Mouse (Mus musculus) CH12.LX (cell line): ENCODE results near the gene Acss1.

Experiments used
- CTCF ChIP-seq, 2 experiments: IDR thresholded peaks in 1 of 2; conservative IDR thresholded peaks in 1 of 2; 2 replicates each; pipeline ENCODE4 v1.5.1; 2011 to 2012; ENCODE audit warnings: low read depth in 2 of 2, low read length in 2 of 2, improper control_type of control experiment in 1 of 2, inconsistent platforms in 1 of 2, mild to moderate bottlenecking in 1 of 2, moderate library complexity in 1 of 2
- ELF1 ChIP-seq: IDR thresholded peaks from 2 replicates; pipeline ENCODE4 v1.6.1; 2014; ENCODE audit warnings: low read depth, mild to moderate bottlenecking, inconsistent platforms, low read length, improper control_type of control experiment
- EP300 ChIP-seq: IDR thresholded peaks from 2 replicates; pipeline ENCODE4 v1.6.1; 2011; ENCODE audit warnings: low read length, improper control_type of control experiment
- JUN ChIP-seq: IDR thresholded peaks from 2 replicates; pipeline ENCODE4 v1.6.1; 2011; ENCODE audit warnings: low read depth, mild to moderate bottlenecking, low read length, improper control_type of control experiment, moderate library complexity; ENCODE audit not compliant: insufficient read depth
- MXI1 ChIP-seq: IDR thresholded peaks from 2 replicates; pipeline ENCODE4 v1.6.1; 2011; ENCODE audit warnings: mild to moderate bottlenecking, low read depth, low read length, improper control_type of control experiment
- MYC ChIP-seq: IDR thresholded peaks from 2 replicates; pipeline ENCODE4 v1.6.1; 2011; ENCODE audit warnings: low read depth, mild to moderate bottlenecking, improper control_type of control experiment, low read length
- POLR2A ChIP-seq: IDR thresholded peaks from 2 replicates; pipeline ENCODE4 v1.6.1; 2011; ENCODE audit warnings: low read depth, mild to moderate bottlenecking, improper control_type of control experiment, low read length
- USF2 ChIP-seq: conservative IDR thresholded peaks from 2 replicates; pipeline ENCODE4 v1.6.1; 2011; ENCODE audit warnings: low read depth, low read length, improper control_type of control experiment

- TF ChIP-seq POLR2A (no peak), MYC (0 out of 2 replicates have a peak, but pooled peaks have one; percentile 12), USF2 (no peak), CTCF (conservative IDR thresholded peaks at IDR 0.05 in 1 of 2, IDR thresholded peaks at IDR 0.05 in 1 of 2; ENCODE audit: low read depth in 2 of 2, low read length in 2 of 2) (peak; percentile 73 to 97), JUN (no peak), EP300 (no peak), ELF1 (no peak), MXI1 (no peak)
Observed at GRCm38 (mm10) chr2:150678392-150678791, 10.1 kb upstream of the Acss1 start.
